Mouse (Mus musculus) thymus, postnatal 36 days (tissue): ENCODE results near the gene Zc3h15.

Experiments used
- DNase-seq, 2 experiments: peaks; one replicate each; pipeline ENCODE4 v3.0.0; 2022; ENCODE audit warnings: mixed read lengths in 2 of 2

The Zc3h15 gene

DNA sequence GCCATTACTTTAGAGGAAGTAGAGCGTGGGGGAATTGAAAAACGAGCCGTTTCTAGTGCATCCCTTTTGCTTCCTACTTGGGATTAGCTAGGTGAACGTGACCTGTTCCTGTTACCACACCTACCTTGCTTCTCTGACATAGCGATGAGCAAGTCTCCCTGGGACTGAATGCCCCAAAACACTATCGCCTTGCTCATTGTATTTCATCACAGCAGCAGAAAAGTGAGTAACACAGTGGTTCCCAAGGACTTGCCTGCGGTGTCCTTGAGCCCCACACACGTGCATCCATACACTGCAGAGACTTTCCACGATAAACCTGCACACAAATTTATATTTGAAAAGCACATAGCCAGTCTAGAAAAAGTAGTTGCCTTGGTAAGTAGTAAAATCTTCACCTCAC lies 30.7 kb downstream of the Zc3h15 start:
- DNase-seq: no peak

DNA sequence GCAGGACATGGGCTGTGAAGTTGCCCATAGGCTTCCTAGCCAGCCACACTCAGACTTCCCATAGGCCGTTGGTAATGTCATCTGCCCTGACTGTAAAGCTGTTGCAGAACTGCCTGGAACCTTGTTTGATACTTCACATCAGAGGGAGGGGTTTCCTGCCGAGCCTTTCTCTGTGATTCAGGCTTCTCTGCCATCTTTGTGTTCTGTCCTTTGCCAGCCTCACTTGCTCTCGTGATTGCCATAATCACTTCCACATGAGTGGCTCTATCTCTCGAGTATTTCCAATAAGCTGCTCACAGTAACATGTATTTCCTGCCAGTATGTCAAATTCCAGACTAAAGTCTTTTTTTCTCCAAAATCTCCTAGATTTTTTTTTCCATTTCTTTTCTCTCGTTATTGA lies 31.4 kb downstream of the Zc3h15 start:
- DNase-seq: no peak

DNA sequence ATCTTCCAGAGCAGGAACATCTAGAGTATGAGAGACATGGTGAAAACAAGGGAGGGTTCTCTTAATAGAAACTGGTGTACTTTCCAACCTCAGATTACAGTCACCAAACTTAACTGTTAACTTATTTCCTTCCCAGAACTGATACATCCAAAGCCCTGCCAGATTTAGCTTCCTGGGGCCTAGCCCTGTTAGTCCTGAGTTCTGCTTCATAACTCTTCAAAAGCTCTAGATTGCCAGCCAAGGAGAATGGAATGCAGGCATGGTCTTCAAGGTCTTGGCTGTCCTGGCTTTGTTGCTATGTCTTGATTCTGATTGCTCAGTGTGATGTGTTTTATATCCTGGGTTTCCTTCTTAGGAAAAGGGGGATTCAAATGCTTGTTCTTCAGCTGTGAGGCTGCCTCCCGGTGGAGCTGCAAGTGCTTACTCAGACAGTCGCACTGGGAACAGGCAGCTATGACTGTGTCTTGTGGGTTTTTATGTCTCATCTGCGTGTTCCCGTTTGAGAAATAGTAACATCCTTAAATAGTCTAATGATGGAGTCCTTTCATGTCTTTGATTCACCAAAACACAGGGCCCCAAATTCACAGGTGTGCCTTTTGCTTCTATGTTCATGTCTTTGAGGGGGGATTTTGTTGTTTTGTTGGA lies 32.1 kb downstream of the Zc3h15 start:
- no peak for DNase-seq

DNA sequence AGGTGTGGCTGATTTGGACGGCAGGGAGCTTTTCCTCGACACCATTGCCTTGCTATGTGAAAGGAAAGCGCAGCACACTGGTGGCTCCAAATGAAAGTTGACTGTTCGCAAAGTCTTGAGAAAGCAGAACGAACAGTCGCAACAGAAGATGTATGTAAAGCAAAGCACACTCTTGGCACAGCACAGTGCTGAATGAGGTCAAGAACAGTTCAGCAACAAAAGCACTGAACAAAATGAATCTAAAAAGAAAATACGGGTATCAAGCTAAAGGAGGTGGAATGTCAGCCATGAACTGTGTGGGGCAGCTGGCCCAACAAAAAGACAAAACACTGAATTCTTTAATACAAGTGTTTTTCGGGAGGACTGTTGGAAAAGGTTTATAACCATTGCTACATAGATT lies 37.1 kb downstream of the Zc3h15 start:
- no peak for DNase-seq

DNA sequence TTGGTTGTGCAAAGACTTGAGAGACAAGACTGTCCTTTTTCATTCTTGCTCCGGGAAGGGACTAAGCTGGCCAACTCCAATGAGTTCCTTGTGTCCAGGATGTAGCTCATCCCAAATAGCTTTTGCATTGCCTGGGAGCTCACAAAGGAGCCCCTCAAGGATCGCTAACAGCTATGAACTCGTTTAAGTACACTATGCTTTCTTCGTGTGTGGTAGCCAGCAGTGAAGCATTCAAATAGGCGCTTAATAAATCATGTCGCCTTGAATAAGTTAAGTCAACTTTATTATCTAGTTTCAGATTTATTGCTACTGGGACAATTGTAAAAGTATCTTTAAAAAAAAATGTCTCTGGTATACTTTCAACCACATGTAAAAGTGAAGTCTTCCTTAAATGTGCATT lies 37.5 kb downstream of the Zc3h15 start:
- no peak for DNase-seq

DNA sequence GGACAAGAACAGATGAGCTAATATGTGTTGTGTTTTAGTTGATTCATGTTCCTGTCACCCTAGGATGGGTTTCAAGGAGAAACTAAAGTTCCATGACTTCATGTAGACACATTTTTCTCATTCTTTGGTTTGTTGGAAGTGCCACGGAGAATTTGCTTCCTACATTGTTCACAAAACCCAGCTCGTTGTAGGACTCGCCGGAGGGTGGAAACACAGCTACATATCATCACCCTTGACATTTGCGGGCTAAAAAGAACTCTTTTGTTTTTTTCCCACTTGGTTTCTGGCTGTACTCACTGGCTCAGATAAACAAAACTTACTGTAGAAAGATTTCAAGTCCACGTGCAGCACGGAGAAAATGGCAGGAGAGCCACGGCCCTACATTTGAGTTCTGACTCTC lies 38.0 kb downstream of the Zc3h15 start:
- no peak for DNase-seq

DNA sequence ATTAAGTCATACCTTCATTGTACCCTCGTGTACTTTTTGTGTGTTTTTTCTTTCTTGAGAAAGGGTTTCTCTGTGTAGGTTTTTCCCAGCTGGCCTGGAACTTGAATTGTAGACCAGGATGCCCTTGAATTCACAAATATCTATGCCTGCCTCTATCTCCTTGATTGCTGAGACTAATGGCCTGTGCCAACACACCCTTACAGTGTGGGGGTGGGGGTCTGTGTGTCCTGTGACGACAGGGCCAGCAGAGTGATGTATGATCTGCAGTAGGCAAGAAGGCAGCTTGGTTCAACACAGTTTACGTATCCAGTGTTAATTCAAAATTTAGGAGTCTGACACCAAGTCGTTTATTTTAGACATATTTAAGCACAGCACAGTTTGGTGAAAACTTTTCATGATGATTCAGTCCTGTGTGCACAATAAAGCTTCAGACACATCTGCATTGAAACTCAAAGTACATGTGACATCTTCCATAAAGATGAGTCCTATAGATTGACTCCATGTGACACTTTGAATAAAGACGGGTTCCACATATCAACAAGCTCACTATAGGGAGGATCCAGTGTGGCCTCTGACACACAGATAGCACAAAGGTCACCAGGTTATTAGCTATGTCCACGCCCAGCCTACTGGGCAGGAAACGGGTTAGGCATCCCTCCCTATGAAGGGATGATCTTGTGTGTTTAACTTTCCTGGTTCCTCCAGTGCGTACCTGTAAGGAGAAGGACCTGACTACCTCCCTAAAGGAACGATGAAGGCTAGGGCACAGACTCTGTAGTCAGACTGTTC lies 39.7 kb downstream of the Zc3h15 start:
- DNase-seq: no peak

DNA sequence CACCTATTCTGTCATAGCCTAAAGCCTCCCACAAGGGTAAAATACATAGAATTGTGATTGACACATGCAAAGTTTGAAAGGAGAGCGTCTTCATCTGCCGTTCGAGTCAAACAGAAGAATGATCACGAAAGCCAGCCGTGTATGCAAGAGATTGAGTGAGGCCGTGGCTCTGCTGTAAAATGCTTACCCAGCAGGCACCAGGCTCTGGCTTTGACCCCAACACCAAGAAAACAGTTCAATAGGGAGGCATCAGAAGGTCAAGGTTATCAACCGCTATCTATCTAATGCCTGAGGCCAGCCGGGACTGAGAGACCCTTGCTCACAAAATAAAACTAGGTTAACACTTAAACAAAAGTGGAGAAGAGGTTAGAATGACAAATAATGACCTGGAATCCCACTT lies 40.5 kb downstream of the Zc3h15 start:
- no peak for DNase-seq

DNA sequence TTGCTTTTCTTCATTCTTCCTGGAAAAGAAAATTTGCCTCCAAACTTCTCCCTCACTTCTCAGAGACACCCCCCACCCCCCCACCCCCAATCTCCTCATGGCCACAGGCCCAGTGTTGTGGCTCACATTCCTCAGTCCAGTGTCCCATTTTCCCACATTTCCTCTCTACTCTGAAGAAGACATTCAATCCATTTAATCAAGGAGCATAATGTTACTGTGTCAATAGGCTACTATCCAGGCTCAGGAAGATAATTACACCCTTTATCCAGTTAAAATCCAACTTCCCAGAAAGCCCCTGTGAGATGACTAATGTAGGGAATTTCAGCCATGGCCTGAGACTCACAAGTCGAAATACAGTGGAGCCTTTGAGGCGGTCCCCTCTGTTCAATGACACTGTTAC lies 46.1 kb downstream of the Zc3h15 start:
- DNase-seq: no peak

DNA sequence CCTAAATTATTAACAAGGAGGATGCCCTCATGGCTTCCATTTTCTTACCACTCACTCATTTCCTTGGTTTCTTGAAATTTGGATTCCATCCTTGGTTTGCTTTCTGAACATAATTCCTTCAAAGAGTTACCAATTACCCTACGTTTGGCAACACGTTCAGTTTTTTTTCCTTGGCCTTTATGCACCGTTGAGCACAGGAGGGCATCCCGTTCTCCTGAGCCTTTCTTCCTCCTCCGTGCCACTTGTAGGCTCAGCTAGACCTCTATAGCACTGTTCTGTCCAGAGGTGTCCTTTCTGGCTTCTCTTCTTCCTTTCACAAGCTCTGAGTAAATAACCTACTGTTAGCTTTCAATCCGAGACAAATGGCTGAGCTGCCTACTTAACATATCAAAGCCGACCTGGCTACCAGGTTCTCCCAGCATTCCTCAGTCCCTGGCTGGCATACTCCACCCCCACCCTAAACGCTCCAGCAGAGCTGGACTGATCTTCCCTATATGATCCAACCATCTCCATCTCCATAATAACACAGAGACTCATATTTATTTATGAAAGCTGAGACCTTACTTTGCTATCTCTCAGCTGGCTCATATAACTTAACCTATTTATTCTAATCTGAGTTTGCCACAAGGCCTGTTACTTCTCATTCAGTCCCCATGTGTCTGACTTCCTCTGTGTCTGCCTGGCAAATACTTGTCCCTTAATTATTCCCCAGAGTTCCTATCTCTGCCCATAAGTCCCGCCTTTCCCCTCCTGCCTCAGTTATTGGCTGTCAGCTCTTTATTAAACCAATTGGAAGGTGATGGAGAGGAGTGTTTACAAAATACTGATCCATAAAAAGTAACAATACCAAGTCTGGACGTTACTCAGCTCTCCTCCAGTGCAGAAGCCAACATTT lies 48.7 kb downstream of the Zc3h15 start:
- no peak for DNase-seq

DNA sequence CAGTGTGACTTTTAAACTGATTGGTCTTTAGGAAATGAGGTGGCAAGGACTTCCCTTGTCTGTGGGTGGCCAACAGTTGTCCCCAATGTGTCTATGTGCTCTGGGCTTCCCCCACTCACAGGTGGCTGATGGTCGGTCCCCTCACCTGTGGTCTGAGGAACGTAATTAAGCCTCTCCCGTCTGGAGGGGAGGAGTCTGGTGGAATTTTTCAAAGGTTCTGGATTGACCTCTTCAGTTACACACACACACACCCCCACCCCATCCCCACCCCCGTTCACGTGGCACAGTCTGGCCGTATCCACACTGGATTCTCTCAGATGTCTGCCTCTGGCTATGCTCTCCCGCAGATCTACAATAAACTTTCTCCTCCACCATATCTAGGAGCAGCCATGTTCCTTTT lies 49.8 kb downstream of the Zc3h15 start:
- no peak for DNase-seq

DNA sequence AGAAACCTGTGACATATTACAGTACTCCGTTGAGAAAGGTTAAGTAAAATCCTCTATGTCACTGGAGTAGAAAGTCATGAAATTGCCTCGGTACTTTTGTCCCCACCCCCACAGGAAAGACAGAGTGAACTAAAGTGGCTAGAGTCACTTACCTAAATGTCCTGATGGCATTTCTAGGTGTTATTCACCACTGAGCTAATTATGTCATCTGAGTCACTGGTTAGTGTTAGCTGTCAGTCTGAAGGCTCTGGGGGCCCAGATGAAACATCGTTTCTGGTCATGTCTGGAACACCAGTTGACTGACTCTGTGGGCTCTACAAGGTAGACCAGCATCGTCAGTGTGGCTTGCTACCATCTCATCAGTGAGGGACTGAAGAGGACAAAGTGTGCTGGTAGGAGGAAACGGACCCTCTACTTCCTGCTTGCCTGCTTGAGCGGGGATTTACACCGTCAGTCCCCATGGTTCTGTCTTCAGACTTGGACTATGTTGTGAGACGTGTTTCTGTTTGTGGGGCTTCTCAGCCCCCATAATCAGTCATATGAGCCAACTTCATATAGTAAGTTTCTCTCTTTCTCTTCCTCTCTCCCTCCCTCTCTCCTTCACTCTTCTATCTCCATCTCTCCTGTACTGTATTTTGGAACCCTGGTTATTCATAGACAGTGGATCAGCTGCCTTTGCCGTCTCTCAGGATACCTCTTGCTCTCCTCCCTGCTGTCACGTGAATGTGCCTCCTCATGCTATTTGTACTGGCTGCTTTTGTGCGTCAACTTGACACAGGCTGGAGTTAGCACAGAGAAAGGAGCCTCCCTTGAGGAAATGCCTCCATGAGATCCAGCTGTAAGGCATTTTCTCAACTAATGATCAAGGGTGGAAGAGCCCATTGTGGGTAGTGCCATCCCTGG lies 51.4 kb downstream of the Zc3h15 start:
- DNase-seq: no peak

DNA sequence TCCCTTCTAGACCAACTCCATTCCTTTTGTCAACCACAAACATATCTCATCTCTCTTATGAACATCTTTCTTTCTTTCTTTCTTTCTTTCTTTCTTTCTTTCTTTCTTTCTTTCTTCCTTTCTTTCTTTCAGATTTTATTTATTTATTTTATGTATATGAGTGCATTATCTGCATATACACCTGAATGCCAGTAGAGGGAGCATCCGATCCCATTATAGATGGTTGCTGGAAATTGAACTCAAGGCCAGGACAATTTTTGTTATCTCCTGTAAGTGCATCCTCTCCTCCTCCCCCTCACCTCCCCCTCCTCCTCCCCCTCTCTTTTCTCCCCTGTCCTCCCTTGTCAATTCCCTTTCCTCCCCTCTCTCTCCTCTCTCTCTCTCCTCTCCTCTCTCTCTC lies 54.2 kb downstream of the Zc3h15 start:
- no peak for DNase-seq

DNA sequence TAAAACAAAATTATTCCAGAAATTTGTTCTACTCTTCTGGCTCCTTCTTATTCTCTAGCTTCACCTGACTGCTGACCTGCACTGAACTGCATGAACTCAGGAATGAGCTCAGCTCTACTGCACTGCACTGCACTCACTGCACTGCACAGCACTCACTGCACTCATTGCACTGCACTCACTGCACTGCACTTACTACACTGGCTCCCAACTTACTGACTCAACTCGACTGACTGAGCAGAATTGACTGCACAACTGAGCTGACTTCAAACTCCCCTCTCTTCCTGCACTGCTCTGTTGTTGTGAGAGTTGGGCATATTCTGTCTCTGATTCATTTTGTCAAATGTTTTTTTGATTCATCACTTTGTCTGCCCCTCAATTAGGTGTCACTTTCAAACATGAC lies 55.1 kb downstream of the Zc3h15 start:
- no peak for DNase-seq

DNA sequence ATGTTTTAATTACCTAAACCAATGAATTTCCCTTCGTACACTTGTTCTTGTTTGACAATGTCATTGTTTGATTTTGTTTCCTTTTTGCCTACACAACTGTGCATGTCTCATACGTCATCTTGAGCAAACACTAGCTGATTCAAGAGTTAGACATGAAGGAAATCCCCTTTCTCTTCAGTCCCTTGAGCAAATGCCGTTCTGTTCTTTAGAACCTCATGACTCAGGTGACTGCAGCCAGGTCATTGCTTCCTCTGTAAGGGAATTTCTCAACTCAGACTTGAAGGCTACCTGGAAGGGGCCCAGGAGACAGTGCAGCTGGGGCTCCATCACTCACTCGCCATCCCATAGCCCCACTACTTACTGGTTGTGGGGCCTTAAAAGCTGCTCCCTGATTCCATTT lies 56.4 kb downstream of the Zc3h15 start:
- DNase-seq: no peak

DNA sequence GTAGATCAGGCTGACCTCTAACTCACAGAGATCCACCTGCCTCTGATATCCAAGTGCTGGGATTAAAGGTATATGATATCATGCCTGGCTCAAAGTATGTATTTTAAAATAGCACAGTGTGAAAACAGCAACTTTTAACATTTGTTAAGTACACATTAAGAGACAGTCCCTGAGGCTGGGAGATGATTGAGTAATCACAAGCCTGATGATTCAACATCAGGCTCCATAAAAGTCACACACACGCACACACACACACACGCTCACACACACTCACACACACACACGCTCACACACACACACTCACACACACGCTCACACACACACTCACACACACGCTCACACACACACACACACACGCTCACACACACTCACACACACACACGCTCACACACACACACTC lies 58.2 kb downstream of the Zc3h15 start:
- no peak for DNase-seq

DNA sequence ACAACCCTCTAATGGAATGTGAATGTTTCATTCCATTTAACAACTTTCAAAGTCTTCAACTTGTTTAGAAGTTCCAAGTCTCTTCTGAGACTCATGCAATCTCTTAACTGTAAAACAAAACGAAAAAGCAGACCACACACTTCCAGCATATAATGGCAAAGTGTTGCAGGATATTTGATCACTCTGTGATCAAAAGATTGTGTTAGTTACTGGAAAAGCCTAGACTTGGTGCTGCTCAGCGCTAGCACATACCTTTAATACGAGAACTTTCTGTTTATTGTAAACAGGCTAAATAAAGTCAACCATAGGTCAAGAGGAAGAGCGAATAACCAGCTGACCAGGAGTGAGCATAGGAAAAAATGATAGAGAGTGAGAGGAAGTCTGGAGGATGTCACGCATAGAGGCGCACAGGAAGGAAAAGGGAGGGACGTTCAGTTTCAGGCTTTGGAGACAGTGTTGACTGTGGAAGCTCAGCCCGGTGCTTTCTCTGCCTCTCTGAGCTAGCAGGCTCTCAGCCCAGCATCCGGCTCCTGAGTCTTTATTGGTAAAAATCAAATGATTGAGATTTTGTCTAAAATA lies 61.4 kb downstream of the Zc3h15 start:
- no peak for DNase-seq

DNA sequence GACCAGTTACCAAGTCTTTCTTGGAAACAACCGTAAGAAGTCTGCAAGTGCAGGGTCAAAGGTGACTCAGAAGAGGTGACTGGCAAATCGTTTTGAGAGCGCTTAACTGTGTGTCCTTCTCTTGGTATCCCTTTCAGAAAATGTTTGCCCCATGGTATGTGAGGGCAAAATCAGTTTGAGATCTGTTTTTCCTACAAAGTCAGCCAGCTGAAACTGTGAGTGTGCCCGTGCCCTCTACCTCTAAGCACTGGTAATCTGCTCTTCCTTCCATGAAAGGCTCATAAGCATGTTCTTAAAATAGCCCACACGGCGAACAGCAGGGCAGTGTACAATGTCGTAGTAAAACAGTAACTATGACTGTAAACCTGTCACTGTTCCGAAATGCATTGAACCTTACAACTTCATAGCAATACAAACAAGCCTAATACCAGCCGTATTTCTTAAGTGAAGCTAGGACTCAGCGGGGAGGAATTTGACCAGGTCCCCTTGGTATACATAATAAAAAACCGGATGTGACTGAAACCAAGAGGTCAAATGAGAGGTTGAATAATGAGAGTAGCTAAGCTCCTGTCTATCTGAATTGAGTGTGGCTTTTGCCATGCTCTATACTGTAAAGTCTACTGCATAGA lies 65.8 kb downstream of the Zc3h15 start:
- no peak for DNase-seq

DNA sequence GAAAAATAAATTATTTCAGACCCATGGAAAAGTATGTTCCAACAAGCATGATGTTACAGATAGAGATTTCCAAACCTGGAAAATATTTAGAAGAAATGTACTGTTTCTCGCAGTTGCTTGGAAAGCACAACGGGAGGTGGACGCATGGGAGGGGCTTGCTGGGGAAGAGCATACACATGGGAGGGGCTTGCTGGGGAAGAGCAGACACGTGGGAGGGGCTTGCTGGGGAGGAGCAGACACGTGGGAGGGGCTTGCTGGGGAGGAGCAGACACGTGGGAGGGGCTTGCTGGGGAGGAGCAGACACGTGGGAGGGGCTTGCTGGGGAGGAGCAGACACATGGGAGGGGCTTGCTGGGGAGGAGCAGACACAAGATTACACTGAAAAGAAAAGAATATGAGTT lies 69.0 kb downstream of the Zc3h15 start:
- DNase-seq: peak in 1 of 2 experiments; percentile 9

DNA sequence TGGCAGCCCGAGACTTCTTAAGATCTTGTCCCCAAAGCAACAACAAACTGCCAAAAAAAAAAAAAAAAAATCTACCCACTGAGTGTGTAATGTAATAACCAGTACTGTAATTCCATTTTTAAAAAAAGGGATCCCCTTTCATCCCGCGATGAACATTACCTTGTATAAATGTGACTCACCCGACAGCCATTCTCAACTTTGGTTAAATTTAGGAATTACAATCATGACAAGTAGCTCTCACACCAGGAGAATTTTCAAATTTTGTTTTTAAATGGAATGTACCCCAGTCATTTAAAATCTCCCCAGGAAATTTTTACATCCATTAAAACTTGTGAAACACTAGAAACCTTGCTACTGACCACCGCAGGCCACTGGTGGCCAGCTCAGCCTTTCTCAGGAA lies 69.7 kb downstream of the Zc3h15 start:
- no peak for DNase-seq
